Mouse (Mus musculus): ENCODE data around the gene 4921504E06Rik.

GRCm38 (mm10) chr2:19444931-19445831, 108.5 kb downstream of the 4921504E06Rik start, which contains the start of gene Ptf1a:
- TF ChIP-seq POLR2A (IDR thresholded peaks at IDR 0.05; ENCODE audit: low read depth, low read length), result no peak
- TF ChIP-seq CTCF (IDR thresholded peaks at IDR 0.05; ENCODE audit: extremely low read depth, insufficient read length, insufficient replicate concordance, low read depth, low read length), result no peak
